Comparison of ENCODE assay signal across 8 mouse cellular contexts in genomic region chr11:77967114-77967513, GRCm38 (mm10). TPM values are rescaled to one million over a fixed set of nuclear protein-coding genes. Genes with fewer than 3 reads are reported as not detected.
DNase-seq lines count a peak whose midpoint lies in the region; ATAC-seq and TF ChIP-seq lines count a peak whose summit lies in the region.

No protein-coding gene starts in this region.

- H3K4me1 ChIP-seq in forebrain, embryonic 15.5 days: peaks cover 33% of the 10 kb centered on the region
- no peaks in the 10 kb centered on the region for H3K4me1 ChIP-seq in lung, adult 2 months (ENCODE audit: control insufficient read depth, insufficient read depth, low read length)

- H3K27ac ChIP-seq in forebrain, embryonic 15.5 days (replicated peaks): peak overlapping the region; percentile 96; the same call in 1 of the 2 replicates

- no peak overlapping the region for H3K4me3 ChIP-seq in forebrain, embryonic 15.5 days
- H3K4me3 ChIP-seq in lung, adult 2 months (replicated peaks; ENCODE audit: extremely low read depth, low read depth, low read length): no peak overlapping the region

- no peak for ATAC-seq in forebrain, embryonic 15.5 days (replicated peaks)

- no peaks in the 10 kb centered on the region for H3K9me3 ChIP-seq in forebrain, embryonic 15.5 days

- peaks cover 30% of the 10 kb centered on the region for H3K36me3 ChIP-seq in forebrain, embryonic 15.5 days

- peak; percentile 87 for DNase-seq in 3T3-L1 (ENCODE audit: low read depth, low spot score)
- peak; percentile 62 for DNase-seq in CD4-positive helper T cell, adult 2 months (ENCODE audit: low read depth, low spot score)
- peak; percentile 56 for DNase-seq in c-Kit-positive CD71-positive TER-119-negative erythroid progenitor cells, embryonic 14.5 days (ENCODE audit: low read depth)
- DNase-seq in kidney, adult 9 months: peak; percentile 84
- DNase-seq in lung, adult 2 months: peak; percentile 69
- peak; percentile 83 to 88 for DNase-seq in right cerebral cortex, postnatal 10 days (ENCODE audit: low spot score in 2 of 2)
- peak; percentile 56 to 65 for DNase-seq in urinary bladder, postnatal 36 days (ENCODE audit: low spot score in 2 of 2)

- no peaks in the 10 kb centered on the region for H3K27me3 ChIP-seq in forebrain, embryonic 15.5 days

- TF ChIP-seq POLR2A in lung, adult 2 months (IDR thresholded peaks at IDR 0.05; ENCODE audit: borderline replicate concordance, extremely low read depth, low read depth, low read length): no peak

- TF ChIP-seq CTCF in lung, adult 2 months (IDR thresholded peaks at IDR 0.05; ENCODE audit: insufficient read depth, low read length): peak; percentile 27; the same call in 1 of the 2 replicates

- H3K4me2 ChIP-seq in forebrain, embryonic 15.5 days (replicated peaks): no peak overlapping the region

- no peak overlapping the region for H3K9ac ChIP-seq in forebrain, embryonic 15.5 days (replicated peaks)

- 0% methylated on average over 4 of the region's 4 CpGs for WGBS in forebrain, embryonic 15.5 days
- 1% methylated on average over 4 of the region's 4 CpGs for WGBS in lung, adult 2 months

RNA-seq across cellular contexts. Expression of gene Phf12, which starts 15.4 kb away (rescaled TPM):
- 22.5 and 26.0 TPM in 2 replicates for polyA plus RNA-seq in forebrain, embryonic 15.5 days (2015; fragmentation: Nextera tagmentation; extraction: Ambion mirVana)
- polyA plus RNA-seq in lung, adult 2 months (2012; rRNA removed): 50.4 and 55.3 TPM in 2 replicates

RNA-seq across cellular contexts. Expression of gene Sez6, which starts 36.5 kb away (rescaled TPM):
- polyA plus RNA-seq in forebrain, embryonic 15.5 days (2015; fragmentation: Nextera tagmentation; extraction: Ambion mirVana): 243 and 249 TPM in 2 replicates
- polyA plus RNA-seq in lung, adult 2 months (2012; rRNA removed): 0.12 and 0.19 TPM in 2 replicates

Comparison
In these comparisons a context has a peak if more than half of its experiments do, and no peak if none do; other contexts are left out.
1. RNA of gene Sez6, which starts 36.5 kb away (polyA plus RNA-seq): 243 to 249 TPM in forebrain, embryonic 15.5 days; 0.12 to 0.19 TPM in lung, adult 2 months; every median in the first group is over 100 times any median in the second.
2. Peak in every context shown above with its lines, with median percentiles within 50 percentile points of each other: DNase-seq.